Mouse (Mus musculus) liver, postnatal 0 days (tissue): Measurements from ENCODE around the gene Cidec.

Experiments used
- CTCF ChIP-seq: sonication (generic); IDR thresholded peaks from 2 replicates; pipeline ENCODE4 v1.5.1; 2016; ENCODE audit warnings: antibody characterized with exemption, low read depth
- EP300 ChIP-seq: IDR thresholded peaks from 2 replicates; pipeline ENCODE4 v1.6.1; 2016; ENCODE audit warnings: antibody characterized with exemption, low read depth, mild to moderate bottlenecking

DNA sequence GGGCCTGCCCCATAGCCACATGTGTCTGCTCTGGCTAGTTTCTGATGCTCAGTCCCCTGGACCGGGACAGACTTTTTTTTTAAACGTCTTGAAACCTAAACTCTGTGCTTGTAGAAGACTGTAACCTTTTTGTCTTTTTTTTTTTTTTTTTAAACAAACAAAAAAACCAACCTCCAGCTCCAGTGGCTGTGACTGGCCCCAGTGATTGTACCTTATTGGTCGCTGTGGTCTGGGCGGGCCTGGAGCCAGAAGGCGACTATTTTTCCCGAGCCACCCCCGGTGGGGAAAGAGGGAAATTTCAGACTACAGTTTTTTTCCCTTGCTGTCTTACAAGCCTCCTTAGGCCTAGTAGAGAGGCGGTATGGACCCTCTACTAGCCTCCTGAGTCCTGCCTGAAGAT lies 46.6 kb downstream of the Cidec start, which contains the start of gene Ttll3:
- TF ChIP-seq CTCF = no peak
- TF ChIP-seq EP300 = no peak
